Mouse (Mus musculus): Measurements from ENCODE around the gene Sez6.

GRCm38 (mm10) chr11:77934568-77935311 is 4.1 kb downstream of the Sez6 start:
- TF ChIP-seq CTCF (IDR thresholded peaks at IDR 0.05; ENCODE audit: low read depth, low read length) (no peak), POLR2A (IDR thresholded peaks at IDR 0.05; ENCODE audit: extremely low read depth, insufficient read depth, low read length) (no peak)

All from liver, adult 2 months (tissue).